Mouse (Mus musculus): ENCODE results near the gene 2010300C02Rik. TPM values are rescaled to one million over a fixed set of nuclear protein-coding genes. Genes with fewer than 3 reads are reported as not detected.
A peak's percentile ranks its signal among the peaks of the same experiment; 100 is the strongest.

The 2010300C02Rik gene
- total and polyA plus RNA-seq, 2 experiments from 2014 or later = 5.3 to 10.0 TPM

DNA sequence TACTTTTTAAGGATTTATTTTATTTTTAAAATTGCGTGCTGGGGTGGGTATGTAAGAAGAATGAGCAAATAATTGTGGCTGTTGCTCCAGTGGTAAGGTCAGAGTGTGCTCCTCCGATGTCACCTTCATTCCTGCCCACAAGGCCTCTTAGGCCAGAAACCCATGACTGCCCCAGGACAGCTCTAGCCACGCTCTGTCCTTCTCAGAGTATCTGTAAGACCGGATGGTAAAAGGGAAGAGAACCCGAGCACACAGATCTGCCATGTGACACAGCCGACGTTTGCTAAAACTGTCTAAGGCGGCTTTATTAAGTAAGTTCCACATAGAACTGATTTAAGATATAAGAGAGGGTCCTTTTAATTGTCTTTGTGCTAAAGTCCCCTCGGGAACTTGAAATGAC lies 81.3 kb downstream of the 2010300C02Rik start:
- H3K9ac ChIP-seq (replicated peaks; ENCODE audit: low read length) = no peak overlapping the region
- H3K9me3 ChIP-seq (ENCODE audit: low read length) = no peaks in the 10 kb centered on the region
- TF ChIP-seq CTCF (IDR thresholded peaks at IDR 0.05; ENCODE audit: low read depth) = no peak
- 89% methylated on average over 9 of the region's 9 CpGs for WGBS
- no peak for ATAC-seq
- no peak overlapping the region for H3K4me3 ChIP-seq (ENCODE audit: low read length)
- H3K4me2 ChIP-seq (ENCODE audit: low read depth, low read length) = peak overlapping the region; percentile 44; the same call in 1 of the 2 replicates
- no peak for DNase-seq (ENCODE audit: low spot score)
- no peak overlapping the region for H3K27ac ChIP-seq
- no peaks in the 10 kb centered on the region for H3K4me1 ChIP-seq (ENCODE audit: insufficient read depth, low read length)
- H3K27me3 ChIP-seq (ENCODE audit: insufficient read depth, low read length) = no peaks in the 10 kb centered on the region
- H3K36me3 ChIP-seq (ENCODE audit: insufficient read depth, low read length) = no peaks in the 10 kb centered on the region

GRCm38 (mm10) chr1:37637571-37637970 lies 82.3 kb downstream of the 2010300C02Rik start:
- Histone ChIP-seq H3K9ac (replicated peaks; ENCODE audit: low read length) (no peak overlapping the region), H3K27me3 (ENCODE audit: insufficient read depth, low read length) (no peaks in the 10 kb centered on the region), H3K27ac (no peak overlapping the region), H3K4me1 (ENCODE audit: insufficient read depth, low read length) (no peaks in the 10 kb centered on the region), H3K36me3 (ENCODE audit: insufficient read depth, low read length) (no peaks in the 10 kb centered on the region), H3K4me2 (ENCODE audit: low read depth, low read length) (no peak overlapping the region), H3K9me3 (ENCODE audit: low read length) (no peaks in the 10 kb centered on the region), H3K4me3 (ENCODE audit: low read length) (no peak overlapping the region)
- DNase-seq (ENCODE audit: low spot score) (no peak), ATAC-seq (no peak)
- WGBS = 75% methylated on average over 11 of the region's 11 CpGs
- TF ChIP-seq CTCF (IDR thresholded peaks at IDR 0.05; ENCODE audit: low read depth) = no peak

DNA sequence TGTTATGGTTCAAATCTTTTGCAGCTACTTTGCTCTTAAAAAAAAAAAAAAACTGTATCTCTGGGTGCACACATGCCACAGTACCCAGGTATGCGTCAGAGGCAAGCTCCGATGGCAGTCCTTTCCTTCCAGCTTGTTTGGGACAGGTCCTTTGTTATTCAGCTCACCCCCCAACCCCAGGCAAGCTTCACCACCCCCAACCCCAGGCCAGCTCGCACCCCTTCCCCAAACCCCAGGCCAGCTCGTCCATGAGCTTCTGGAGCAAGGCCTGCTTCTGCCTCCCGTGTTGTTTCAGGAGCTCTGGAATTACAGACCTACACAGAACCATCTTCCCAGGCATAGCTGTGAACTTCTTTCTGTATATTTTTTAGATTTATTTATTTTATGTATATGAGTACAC lies 83.1 kb downstream of the 2010300C02Rik start:
- WGBS = 83% methylated on average over 5 of the region's 5 CpGs

GRCm38 (mm10) chr1:37636169-37636568 lies 83.7 kb downstream of the 2010300C02Rik start:
- TF ChIP-seq CTCF (IDR thresholded peaks at IDR 0.05; ENCODE audit: low read depth) = peak; percentile 38
- no peak overlapping the region for H3K27ac ChIP-seq
- H3K4me1 ChIP-seq (ENCODE audit: insufficient read depth, low read length) = no peaks in the 10 kb centered on the region
- no peaks in the 10 kb centered on the region for H3K27me3 ChIP-seq (ENCODE audit: insufficient read depth, low read length)
- no peaks in the 10 kb centered on the region for H3K9me3 ChIP-seq (ENCODE audit: low read length)
- ATAC-seq (no peak), DNase-seq (ENCODE audit: low spot score) (peak; percentile 51)
- H3K4me2 ChIP-seq (ENCODE audit: low read depth, low read length) = no peak overlapping the region
- 45% methylated on average over 2 of the region's 2 CpGs for WGBS
- no peaks in the 10 kb centered on the region for H3K36me3 ChIP-seq (ENCODE audit: insufficient read depth, low read length)
- H3K4me3 ChIP-seq (ENCODE audit: low read length) = no peak overlapping the region
- H3K9ac ChIP-seq (replicated peaks; ENCODE audit: low read length) = no peak overlapping the region

More for the DNA sequence above, 83.1 kb downstream of the 2010300C02Rik start:
- Histone ChIP-seq H3K9ac (replicated peaks; ENCODE audit: low read length) (no peak overlapping the region), H3K27ac (no peak overlapping the region), H3K4me3 (ENCODE audit: low read length) (no peak overlapping the region), H3K9me3 (ENCODE audit: low read length) (no peaks in the 10 kb centered on the region), H3K4me2 (ENCODE audit: low read depth, low read length) (no peak overlapping the region), H3K27me3 (ENCODE audit: insufficient read depth, low read length) (no peaks in the 10 kb centered on the region), H3K4me1 (ENCODE audit: insufficient read depth, low read length) (no peaks in the 10 kb centered on the region), H3K36me3 (ENCODE audit: insufficient read depth, low read length) (no peaks in the 10 kb centered on the region)
- DNase-seq (ENCODE audit: low spot score) = no peak
- ATAC-seq = no peak
- no peak for TF ChIP-seq CTCF (IDR thresholded peaks at IDR 0.05; ENCODE audit: low read depth)

- H3K9ac ChIP-seq (replicated peaks; ENCODE audit: low read length) = no peak overlapping the region
- WGBS = 74% methylated on average over 7 of the region's 7 CpGs
- no peaks in the 10 kb centered on the region for H3K9me3 ChIP-seq (ENCODE audit: low read length)
- no peak overlapping the region for H3K27ac ChIP-seq
- peak; percentile 33 for TF ChIP-seq CTCF (IDR thresholded peaks at IDR 0.05; ENCODE audit: low read depth)
- no peak overlapping the region for H3K4me2 ChIP-seq (ENCODE audit: low read depth, low read length)
- no peak overlapping the region for H3K4me3 ChIP-seq (ENCODE audit: low read length)
- no peaks in the 10 kb centered on the region for H3K36me3 ChIP-seq (ENCODE audit: insufficient read depth, low read length)
- H3K27me3 ChIP-seq (ENCODE audit: insufficient read depth, low read length) = no peaks in the 10 kb centered on the region
- ATAC-seq (0 out of 2 replicates have a peak, but pooled peaks have one; percentile 27), DNase-seq (ENCODE audit: low spot score) (peak; percentile 8)
- no peaks in the 10 kb centered on the region for H3K4me1 ChIP-seq (ENCODE audit: insufficient read depth, low read length)
These were observed 84.2 kb downstream of the 2010300C02Rik start for GRCm38 (mm10) chr1:37635716-37636115.

DNA sequence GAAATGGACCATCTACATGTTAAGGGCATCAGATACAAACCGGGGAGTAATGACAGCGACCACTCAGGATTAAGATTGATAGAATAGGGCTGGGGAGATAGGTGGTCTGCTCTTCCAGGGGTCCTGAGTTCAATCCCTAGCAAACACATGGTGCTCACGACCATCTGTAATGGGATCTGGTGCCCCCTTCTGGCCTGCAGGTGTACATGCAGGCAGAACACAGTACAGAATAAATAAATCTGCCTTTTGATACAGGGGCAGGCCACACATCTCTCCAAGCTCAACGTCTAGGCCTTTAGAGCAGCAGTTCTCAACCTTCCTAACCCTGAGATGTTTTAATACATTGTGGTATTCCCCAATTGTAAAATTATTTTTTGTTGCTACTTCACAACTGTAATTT lies 85.2 kb downstream of the 2010300C02Rik start:
- 21% methylated on average over 4 of the region's 4 CpGs for WGBS
- no peaks in the 10 kb centered on the region for H3K4me1 ChIP-seq (ENCODE audit: insufficient read depth, low read length)
- H3K9ac ChIP-seq (replicated peaks; ENCODE audit: low read length) = no peak overlapping the region
- H3K27ac ChIP-seq = no peak overlapping the region
- H3K9me3 ChIP-seq (ENCODE audit: low read length) = no peaks in the 10 kb centered on the region
- H3K36me3 ChIP-seq (ENCODE audit: insufficient read depth, low read length) = no peaks in the 10 kb centered on the region
- no peak overlapping the region for H3K4me3 ChIP-seq (ENCODE audit: low read length)
- H3K27me3 ChIP-seq (ENCODE audit: insufficient read depth, low read length) = no peaks in the 10 kb centered on the region
- no peak overlapping the region for H3K4me2 ChIP-seq (ENCODE audit: low read depth, low read length)
- ATAC-seq = peak; percentile 46
- peak; percentile 93 for TF ChIP-seq CTCF (IDR thresholded peaks at IDR 0.05; ENCODE audit: low read depth)
- peak; percentile 64 for DNase-seq (ENCODE audit: low spot score)

DNA sequence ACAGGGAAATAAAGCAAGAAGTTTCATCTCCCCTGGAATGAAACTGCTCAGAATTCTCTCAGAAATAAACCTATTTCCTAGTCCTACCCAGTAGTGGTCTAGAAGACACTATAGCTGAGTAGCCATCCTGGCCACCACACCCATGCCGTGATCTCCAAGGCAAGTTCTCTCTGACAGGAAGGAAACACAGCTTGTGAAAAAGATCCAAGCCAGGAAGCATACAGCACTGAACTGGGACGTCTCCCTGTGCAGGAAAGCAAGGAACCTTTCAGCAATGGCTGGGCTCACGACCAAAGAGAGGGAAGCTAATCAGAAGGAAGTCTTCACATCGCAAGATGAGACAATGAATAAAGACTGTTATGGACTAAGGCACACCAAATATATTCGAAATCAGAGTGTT lies 86.4 kb downstream of the 2010300C02Rik start:
- ATAC-seq (no peak), DNase-seq (ENCODE audit: low spot score) (no peak)
- no peaks in the 10 kb centered on the region for H3K27me3 ChIP-seq (ENCODE audit: insufficient read depth, low read length)
- H3K4me3 ChIP-seq (ENCODE audit: low read length) = no peak overlapping the region
- H3K9ac ChIP-seq (replicated peaks; ENCODE audit: low read length) = no peak overlapping the region
- no peaks in the 10 kb centered on the region for H3K4me1 ChIP-seq (ENCODE audit: insufficient read depth, low read length)
- no peak overlapping the region for H3K4me2 ChIP-seq (ENCODE audit: low read depth, low read length)
- 69% methylated on average over 5 of the region's 5 CpGs for WGBS
- no peak for TF ChIP-seq CTCF (IDR thresholded peaks at IDR 0.05; ENCODE audit: low read depth)
- no peaks in the 10 kb centered on the region for H3K36me3 ChIP-seq (ENCODE audit: insufficient read depth, low read length)
- no peak overlapping the region for H3K27ac ChIP-seq
- H3K9me3 ChIP-seq (ENCODE audit: low read length) = no peaks in the 10 kb centered on the region

All from hindbrain, postnatal 0 days (tissue).